Comparison of ENCODE assay signal across 15 mouse cellular contexts in genomic region chr6:101276261-101276660, GRCm38 (mm10).
"Had no signal": no experiment of that assay in that cellular context is flagged by ENCODE, and none has a peak within 500 bp of the region (broad histone marks: within the 10 kb centered on the region; RNA-seq: fewer than 3 reads in every experiment).

No protein-coding gene starts in this region.

- H3K4me3 ChIP-seq: left cerebral cortex, adult 2 months; limb, embryonic 10.5 days; liver, embryonic 15.5 days; megakaryocyte, embryonic 14.5 days; midbrain, embryonic 15.5 days; neural tube, embryonic 12.5 days had no signal

- H3K9me3 ChIP-seq: limb, embryonic 10.5 days; liver, embryonic 15.5 days; midbrain, embryonic 15.5 days; neural tube, embryonic 12.5 days had no signal

- DNase-seq: kidney, postnatal 10 days; lung, adult 2 months; lung, postnatal 14 days; thymus, adult 2 months; thymus, postnatal 25 days had no signal

- H3K27ac ChIP-seq: left cerebral cortex, adult 2 months; limb, embryonic 10.5 days; liver, embryonic 15.5 days; macrophage; midbrain, embryonic 15.5 days; neural tube, embryonic 12.5 days; stomach, postnatal 0 days had no signal

- ATAC-seq: midbrain, embryonic 15.5 days had no signal

- H3K4me2 ChIP-seq: liver, embryonic 11.5 days; liver, embryonic 15.5 days; midbrain, embryonic 11.5 days; midbrain, embryonic 15.5 days; neural tube, embryonic 12.5 days had no signal

- H3K9ac ChIP-seq: liver, embryonic 15.5 days; midbrain, embryonic 15.5 days; neural tube, embryonic 12.5 days had no signal

- H3K27me3 ChIP-seq: liver, embryonic 15.5 days; megakaryocyte, embryonic 14.5 days; neural tube, embryonic 12.5 days had no signal

- H3K4me1 ChIP-seq: megakaryocyte, embryonic 14.5 days had no signal

- H3K36me3 ChIP-seq: liver, embryonic 15.5 days; midbrain, embryonic 15.5 days; neural tube, embryonic 12.5 days had no signal
